Mouse (Mus musculus): Measurements from ENCODE around the gene Methig1.

DNA sequence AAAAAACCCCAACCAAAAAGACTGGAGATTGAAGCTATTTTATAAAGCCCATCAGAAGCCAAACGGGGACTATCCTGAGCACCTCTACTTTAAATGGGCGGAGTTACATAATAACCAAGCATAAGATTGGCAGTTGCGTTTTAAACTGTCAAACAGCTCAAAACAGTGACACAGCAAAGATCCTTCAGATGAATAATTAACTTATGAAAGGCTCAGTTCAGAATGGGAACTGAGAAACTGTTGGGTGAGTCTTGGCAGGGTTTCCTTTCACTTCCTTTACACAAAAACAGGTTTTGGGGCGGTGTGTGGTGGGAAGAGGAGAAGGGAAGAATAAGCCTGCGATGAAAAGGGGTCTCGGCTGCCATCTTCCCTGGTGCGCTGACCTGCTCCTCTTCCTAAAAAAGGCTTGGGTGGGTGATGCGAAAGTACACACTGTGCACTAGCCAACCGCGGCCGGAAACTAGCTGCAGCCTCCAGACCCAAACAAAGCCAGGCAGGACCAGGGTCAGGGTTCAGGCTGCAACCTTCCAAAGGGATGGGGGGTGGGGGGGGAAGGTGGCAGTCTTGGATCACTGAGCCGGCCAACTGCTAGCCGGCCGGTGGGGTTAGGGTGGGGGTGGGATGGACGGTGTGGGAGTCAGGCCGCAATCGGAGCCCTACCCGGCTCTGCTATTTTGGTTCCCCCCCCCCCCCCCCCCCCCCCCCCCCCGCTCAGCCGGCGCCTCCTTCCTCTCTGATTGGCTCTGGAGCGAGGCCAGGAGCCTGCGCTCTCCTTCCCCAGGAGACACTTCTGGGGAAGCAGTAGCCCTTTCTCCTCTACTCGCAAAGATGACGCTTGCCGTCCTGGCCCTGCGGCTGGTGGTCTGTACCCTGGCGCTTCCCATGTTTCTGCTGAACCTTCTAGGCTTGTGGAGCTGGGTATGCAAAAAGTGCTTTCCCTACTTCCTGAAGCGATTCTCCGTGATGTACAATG lies 48.6 kb upstream of the Methig1 start, which contains the start of gene Mettl7a1:
- TF ChIP-seq CTCF (IDR thresholded peaks at IDR 0.05; ENCODE audit: borderline replicate concordance, insufficient read depth, low read length) (no peak), POLR2A (IDR thresholded peaks at IDR 0.05; ENCODE audit: low read depth, low read length) (peak; percentile 85)
